Mouse (Mus musculus) MEL (cell line): ENCODE results near the gene Endov.

ENCODE experiments used
- CHD1 ChIP-seq: IDR thresholded peaks from 2 replicates; pipeline ENCODE4 v1.6.1; 2012; ENCODE audit warnings: low read depth, mild to moderate bottlenecking, inconsistent platforms, low read length, improper control_type of control experiment
- CHD2 ChIP-seq: IDR thresholded peaks from 2 replicates; pipeline ENCODE4 v1.6.1; 2011; ENCODE audit warnings: low read length, improper control_type of control experiment
- CTCF ChIP-seq, 3 experiments: IDR thresholded peaks in 2 of 3; conservative IDR thresholded peaks in 1 of 3; 2 replicates each; pipeline ENCODE4 v1.5.1; 2011 to 2012; ENCODE audit warnings: low read length in 3 of 3, low read depth in 2 of 3, mild to moderate bottlenecking in 2 of 3, improper control_type of control experiment in 1 of 3, inconsistent platforms in 1 of 3, mixed read lengths in 1 of 3, moderate library complexity in 1 of 3; ENCODE audit not compliant: control insufficient read depth in 1 of 3, insufficient read depth in 1 of 3, poor library complexity in 1 of 3, severe bottlenecking in 1 of 3
- EP300 ChIP-seq, 2 experiments: IDR thresholded peaks; 2 replicates each; pipeline ENCODE4 v1.6.1; 2011; ENCODE audit warnings: improper control_type of control experiment in 2 of 2, low read length in 2 of 2, low read depth in 1 of 2, mild to moderate bottlenecking in 1 of 2
- JUND ChIP-seq: IDR thresholded peaks from 2 replicates; pipeline ENCODE4 v1.6.1; 2011; ENCODE audit warnings: low read depth, mild to moderate bottlenecking, improper control_type of control experiment, low read length
- MEF2A ChIP-seq: IDR thresholded peaks from 2 replicates; pipeline ENCODE4 v1.6.1; 2014; ENCODE audit warnings: low read depth, mild to moderate bottlenecking, inconsistent platforms, low read length, improper control_type of control experiment; ENCODE audit not compliant: poor library complexity, insufficient replicate concordance, severe bottlenecking; ENCODE audit errors: extremely low read depth
- MXI1 ChIP-seq: IDR thresholded peaks from 2 replicates; pipeline ENCODE4 v1.6.1; 2011; ENCODE audit warnings: mild to moderate bottlenecking, low read depth, low read length, improper control_type of control experiment
- RAD21 ChIP-seq: IDR thresholded peaks from 2 replicates; pipeline ENCODE4 v1.6.1; 2011; ENCODE audit warnings: mild to moderate bottlenecking, low read depth, low read length, improper control_type of control experiment
- RCOR1 ChIP-seq: IDR thresholded peaks from 2 replicates; pipeline ENCODE4 v1.6.1; 2012; ENCODE audit warnings: low read depth, mild to moderate bottlenecking, inconsistent platforms, low read length, improper control_type of control experiment
- TBP ChIP-seq: IDR thresholded peaks from 2 replicates; pipeline ENCODE4 v1.8.0; 2011; ENCODE audit warnings: low read depth, low read length, improper control_type of control experiment
- TCF12 ChIP-seq: IDR thresholded peaks from 2 replicates; pipeline ENCODE4 v1.6.1; 2014; ENCODE audit warnings: low read depth, mild to moderate bottlenecking, inconsistent platforms, low read length, improper control_type of control experiment, moderate library complexity
- UBTF ChIP-seq: IDR thresholded peaks from 2 replicates; pipeline ENCODE4 v1.6.1; 2012; ENCODE audit warnings: low read depth, mild to moderate bottlenecking, inconsistent platforms, low read length, improper control_type of control experiment, moderate library complexity, borderline replicate concordance; ENCODE audit not compliant: insufficient read depth

- TF ChIP-seq CTCF (IDR thresholded peaks at IDR 0.05 in 2 of 3, conservative IDR thresholded peaks at IDR 0.05 in 1 of 3; ENCODE audit: control insufficient read depth in 1 of 3, insufficient read depth in 1 of 3, low read depth in 2 of 3, low read length in 3 of 3, poor library complexity in 1 of 3, severe bottlenecking in 1 of 3): no peak
- no peak for TF ChIP-seq RCOR1
- TF ChIP-seq MXI1: no peak
- no peak for TF ChIP-seq RAD21
- TF ChIP-seq TBP: no peak
- TF ChIP-seq MEF2A: no peak
- TF ChIP-seq TCF12: no peak
- TF ChIP-seq CHD1: no peak
- TF ChIP-seq EP300 (IDR thresholded peaks at IDR 0.05; ENCODE audit: low read depth in 1 of 2, low read length in 2 of 2): no peak
- no peak for TF ChIP-seq JUND
- no peak for TF ChIP-seq CHD2
- no peak for TF ChIP-seq UBTF
These were observed 56.9 kb downstream of the Endov start for GRCm38 (mm10) chr11:119547951-119548591.
